Mouse (Mus musculus): ENCODE measurements around the gene Ereg.

Ereg gene

GRCm38 (mm10) chr5:91111019-91111418 is 36.6 kb downstream of the Ereg start:
- peak; percentile 26 to 34 for DNase-seq (ENCODE audit: low spot score in 2 of 2)

- DNase-seq (ENCODE audit: low spot score in 2 of 2): no peak
Measured at GRCm38 (mm10) chr5:91113967-91114366, 39.5 kb downstream of the Ereg start.

GRCm38 (mm10) chr5:91114574-91114973 is 40.2 kb downstream of the Ereg start:
- no peak for DNase-seq (ENCODE audit: low spot score in 2 of 2)

- DNase-seq (ENCODE audit: low spot score in 2 of 2): no peak
Measured at GRCm38 (mm10) chr5:91118618-91119017, 44.2 kb downstream of the Ereg start.

GRCm38 (mm10) chr5:91123404-91123803 is 49.0 kb downstream of the Ereg start:
- no peak for DNase-seq (ENCODE audit: low spot score in 2 of 2)

- DNase-seq (ENCODE audit: low spot score in 2 of 2): no peak
Measured at GRCm38 (mm10) chr5:91124140-91124539, 49.7 kb downstream of the Ereg start.

GRCm38 (mm10) chr5:91126623-91127022 is 52.2 kb downstream of the Ereg start:
- no peak for DNase-seq (ENCODE audit: low spot score in 2 of 2)

GRCm38 (mm10) chr5:91134961-91135360 is 60.5 kb downstream of the Ereg start:
- DNase-seq (ENCODE audit: low spot score in 2 of 2): no peak

GRCm38 (mm10) chr5:91138970-91139369 is 64.5 kb downstream of the Ereg start:
- DNase-seq (ENCODE audit: low spot score in 2 of 2): no peak

GRCm38 (mm10) chr5:91139446-91139873 is 65.0 kb downstream of the Ereg start, which contains the start of gene Areg:
Gene Areg, plus strand, starts transcription at chr5:91139599.
- DNase-seq (ENCODE audit: low spot score in 2 of 2): peak; percentile 60 to 66

- no peak for DNase-seq (ENCODE audit: low spot score in 2 of 2)
Measured at GRCm38 (mm10) chr5:91140896-91141448, 66.5 kb downstream of the Ereg start.
